Mouse (Mus musculus) urinary bladder, postnatal 14 days (tissue): ENCODE data around the gene Gm45753.
"Not testable (repeated sequence)": the region's sequence is repeated elsewhere in the genome, so short reads cannot be mapped to it uniquely, and the experiment has no call there.

Source experiments
- DNase-seq: peaks from one replicate; pipeline ENCODE4 v3.0.0; 2021; ENCODE audit warnings: low spot score

Gene Gm45753

GRCm38 (mm10) chr8:45308366-45308765 lies at the start of gene Gm45753:
TSS of gene Gm45753 (minus strand) at chr8:45308466.
- DNase-seq = no peak

GRCm38 (mm10) chr8:45355809-45356208 lies 47.5 kb upstream of the Gm45753 start:
- DNase-seq = no peak

DNA sequence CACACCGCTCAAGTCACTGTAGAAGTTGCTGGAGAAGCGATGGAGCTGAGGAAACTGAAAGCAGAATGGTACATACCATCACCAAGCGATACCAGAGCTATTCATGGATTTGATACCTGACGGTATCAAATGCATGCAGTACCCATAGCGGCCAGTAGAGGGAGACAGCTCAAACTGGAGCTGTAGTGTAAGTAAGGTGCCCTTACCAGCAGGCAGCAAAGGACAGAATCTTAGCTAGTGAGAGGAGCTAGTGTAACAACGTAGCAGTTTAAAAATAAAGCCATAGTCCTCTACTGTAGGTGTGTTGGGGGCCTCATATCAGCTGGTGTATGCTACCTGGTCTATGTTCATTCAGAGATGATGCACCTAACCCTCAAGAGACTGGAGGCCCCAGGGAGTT lies 36.8 kb upstream of the Gm45753 start:
- peak; percentile 76 for DNase-seq

DNA sequence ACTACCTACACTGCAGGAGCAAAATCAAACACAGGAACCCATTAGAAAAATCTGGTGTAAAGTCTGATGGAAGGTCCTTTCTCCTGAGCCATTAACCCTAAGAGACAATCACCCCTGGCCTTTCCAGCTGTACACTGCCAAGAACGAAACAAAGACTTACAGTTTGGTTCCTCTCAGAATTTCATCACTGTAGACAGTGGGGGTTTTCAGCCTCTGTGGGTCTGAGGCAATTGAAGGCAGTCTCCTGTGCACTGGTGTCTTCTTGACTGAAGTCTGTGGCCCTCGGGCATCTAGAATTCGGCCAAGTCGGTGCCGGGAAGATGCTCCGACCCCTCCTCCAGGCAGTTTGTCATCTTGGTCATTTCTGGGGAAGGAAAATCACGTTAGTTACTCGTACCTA lies 36.0 kb upstream of the Gm45753 start:
- DNase-seq = no peak

- no peak for DNase-seq
Measured at GRCm38 (mm10) chr8:45341630-45342628, 33.7 kb upstream of the Gm45753 start.

GRCm38 (mm10) chr8:45333493-45333892 lies 25.2 kb upstream of the Gm45753 start:
- peak; percentile 8 for DNase-seq

DNA sequence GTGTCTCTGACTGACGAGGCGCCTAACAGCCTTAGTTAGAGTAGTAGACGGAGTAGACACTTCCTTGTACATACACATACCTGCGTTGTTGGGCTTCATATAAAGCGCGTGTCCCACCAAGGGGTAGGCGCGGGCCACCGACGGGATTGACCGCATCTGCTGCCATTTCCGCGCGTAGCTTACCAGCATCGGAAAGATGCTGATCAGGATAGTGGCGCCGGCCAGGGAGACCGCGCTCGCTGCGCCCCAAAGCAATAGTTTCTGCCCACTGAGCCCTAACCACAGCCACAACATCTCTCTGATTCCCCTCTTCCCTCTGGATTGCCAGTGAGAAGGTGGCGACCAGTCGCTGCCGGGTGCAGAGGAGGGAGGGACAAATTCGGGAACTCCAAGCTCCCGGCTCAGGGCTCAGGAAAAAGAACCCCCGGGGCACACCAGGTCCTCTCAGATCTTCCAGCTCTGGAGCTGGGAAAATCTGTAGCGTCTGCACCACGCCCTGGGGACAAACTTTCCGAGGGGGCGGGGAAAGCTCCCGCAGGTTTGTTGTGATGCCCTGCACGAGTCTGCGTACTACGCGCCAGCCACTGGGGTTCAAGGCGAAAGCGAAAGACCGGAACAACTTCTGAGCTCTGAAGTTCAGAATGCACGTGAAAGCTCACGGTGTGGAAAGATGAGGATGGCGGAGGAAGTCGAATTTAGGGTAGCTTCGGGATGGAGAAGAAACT lies 24.6 kb upstream of the Gm45753 start, which contains the start of gene Cyp4v3:
Gene Cyp4v3 (minus strand): TSS at position 532 of the 725 bp plus-strand sequence.
- peak; percentile 80 for DNase-seq

- no peak for DNase-seq
Measured at GRCm38 (mm10) chr8:45330856-45331255, 22.6 kb upstream of the Gm45753 start.

DNA sequence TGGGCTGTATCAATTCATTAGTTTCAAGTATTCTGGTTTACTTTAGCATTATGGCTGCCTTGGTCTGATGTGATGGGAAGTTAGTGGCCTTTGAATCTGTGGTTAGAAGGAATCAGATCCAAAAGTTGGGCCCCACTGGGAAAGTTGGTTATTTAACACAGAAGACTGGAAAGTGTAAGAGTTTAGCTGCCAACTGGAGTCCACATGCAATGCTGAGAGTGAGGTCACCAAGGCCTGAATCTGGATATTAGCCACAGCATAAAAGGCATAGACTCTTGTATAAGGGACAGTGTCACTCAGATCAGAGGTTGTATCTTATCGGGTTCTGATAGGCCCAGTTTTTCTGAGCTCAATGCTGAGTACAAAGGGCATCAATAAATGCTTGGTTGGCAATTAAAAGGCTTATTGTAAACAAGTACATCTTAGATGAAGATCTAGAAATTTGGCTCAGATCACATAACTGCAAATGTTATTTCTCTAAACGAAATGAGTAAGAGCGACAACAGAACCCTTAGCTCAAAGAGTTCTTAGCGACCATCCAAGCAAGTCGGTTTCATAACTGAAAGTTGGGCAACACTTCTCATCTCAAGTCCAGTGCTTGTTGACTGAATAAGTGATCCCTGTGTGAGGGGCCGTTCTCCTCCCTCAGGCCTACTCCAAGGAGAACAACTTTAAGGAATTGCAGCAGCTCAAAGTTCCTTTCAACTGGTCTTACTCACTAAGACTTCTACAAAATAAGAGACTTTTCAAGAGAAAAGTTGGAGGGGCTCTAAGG lies 21.1 kb upstream of the Gm45753 start:
- DNase-seq = no peak

- DNase-seq = not testable (repeated sequence)
Measured at GRCm38 (mm10) chr8:45327076-45327475, 18.8 kb upstream of the Gm45753 start.

DNA sequence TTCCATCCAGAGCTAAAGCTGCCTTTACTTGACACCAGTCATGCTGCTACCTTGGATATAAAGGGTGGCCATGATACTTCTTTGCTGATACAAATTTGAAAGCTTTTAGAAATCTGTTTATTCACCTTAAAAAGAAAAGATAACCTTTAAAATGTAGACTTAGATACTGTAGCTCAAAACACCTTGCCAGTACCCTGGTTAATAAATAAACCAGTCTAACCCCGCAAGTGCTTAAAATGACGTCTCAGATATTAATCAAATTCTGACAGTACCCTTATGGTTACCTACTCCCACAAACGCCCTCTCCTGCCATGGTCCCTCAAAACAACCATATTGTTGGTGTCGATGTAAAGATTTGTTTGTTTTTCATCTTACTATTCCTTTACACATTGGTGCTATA lies 15.9 kb upstream of the Gm45753 start:
- DNase-seq = no peak

DNA sequence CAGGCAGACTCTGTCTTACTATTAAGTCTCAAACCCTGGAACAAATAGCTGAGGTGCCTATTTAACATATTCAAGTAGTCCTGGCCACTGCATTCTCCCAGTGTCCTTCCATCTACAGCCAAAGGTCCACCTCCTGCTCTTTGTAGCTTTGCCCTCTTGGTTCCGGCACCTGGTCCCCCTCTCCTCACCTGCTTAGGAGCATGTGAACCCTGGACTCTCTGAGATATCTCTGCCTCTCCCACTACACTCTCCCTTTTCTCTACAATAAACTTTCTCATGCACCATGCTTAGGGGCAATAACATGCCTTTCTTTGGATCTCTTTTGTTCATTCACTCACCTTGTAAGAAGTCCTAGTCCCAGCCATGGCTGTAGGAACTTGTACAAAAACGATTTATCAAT lies 13.1 kb upstream of the Gm45753 start:
- no peak for DNase-seq

GRCm38 (mm10) chr8:45320930-45321329 lies 12.7 kb upstream of the Gm45753 start:
- DNase-seq = no peak

- no peak for DNase-seq
Measured at GRCm38 (mm10) chr8:45310967-45311366, 2.7 kb upstream of the Gm45753 start.

DNA sequence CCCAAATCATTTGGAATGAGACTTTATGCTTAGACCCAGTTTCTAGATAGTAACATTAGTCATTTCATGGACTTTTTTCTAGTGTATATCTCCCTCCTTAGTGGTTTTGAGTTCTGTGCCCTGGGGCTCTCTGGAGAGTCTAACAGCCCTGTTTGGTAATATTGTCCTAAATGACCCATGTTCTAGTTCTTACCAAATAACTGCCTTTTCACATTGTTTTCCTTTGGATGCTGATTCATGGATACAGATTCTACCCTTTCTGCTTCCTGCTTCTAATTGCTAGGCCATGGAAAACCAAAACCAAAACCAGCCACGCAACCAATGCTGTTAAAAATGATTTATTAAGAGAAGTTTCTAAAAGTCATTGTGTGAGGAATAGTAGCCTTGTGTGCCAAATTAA lies 2.8 kb downstream of the Gm45753 start:
- DNase-seq = no peak

DNA sequence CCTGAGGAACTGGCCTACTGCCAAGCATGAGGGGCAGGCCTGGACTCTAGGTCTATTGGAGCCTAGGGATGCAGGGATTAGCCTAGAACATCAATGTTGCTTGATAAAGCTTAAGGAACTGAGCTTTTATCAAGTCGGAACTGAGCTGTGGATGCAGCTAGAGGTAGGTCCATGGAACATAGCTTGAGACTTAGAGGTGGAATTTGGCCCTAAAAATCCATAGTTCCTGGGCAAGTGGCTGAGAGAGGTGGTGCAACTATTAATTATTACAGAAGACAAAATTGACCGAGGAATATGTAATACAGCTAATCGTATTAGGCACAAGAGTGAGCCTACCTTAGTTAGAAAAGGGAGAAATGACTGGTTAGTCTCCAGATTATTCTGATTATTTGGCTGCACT lies 3.9 kb downstream of the Gm45753 start:
- no peak for DNase-seq

GRCm38 (mm10) chr8:45302390-45302789 lies 5.9 kb downstream of the Gm45753 start:
- no peak for DNase-seq

- DNase-seq = no peak
Measured at GRCm38 (mm10) chr8:45295276-45295675, 13.0 kb downstream of the Gm45753 start.

DNA sequence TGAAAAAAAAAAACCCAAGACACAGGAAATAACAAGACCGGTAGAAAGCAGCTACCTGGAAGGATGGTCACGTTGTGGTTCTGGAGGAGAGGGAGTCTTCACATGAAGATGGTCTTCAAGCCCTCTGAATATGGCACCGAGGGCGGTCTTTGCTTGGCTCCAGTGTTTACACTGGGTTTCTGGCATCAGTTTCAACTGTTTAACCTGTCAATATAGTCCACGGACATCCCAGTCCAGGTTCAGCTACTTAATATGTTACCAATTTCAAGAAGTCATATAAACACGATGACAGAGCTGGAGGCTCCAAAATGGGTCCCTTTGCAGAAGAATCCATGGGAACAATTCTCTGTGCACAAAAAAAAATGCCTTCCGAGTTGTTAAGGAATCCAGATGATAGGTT lies 13.6 kb downstream of the Gm45753 start, which contains the start of gene Klkb1:
Gene Klkb1 (minus strand): TSS at position 173 of the 400 bp plus-strand sequence.
- no peak for DNase-seq

- no peak for DNase-seq
Measured at GRCm38 (mm10) chr8:45291790-45292189, 16.5 kb downstream of the Gm45753 start.

GRCm38 (mm10) chr8:45281630-45282029 lies 26.6 kb downstream of the Gm45753 start:
- no peak for DNase-seq

- DNase-seq = no peak
Measured at GRCm38 (mm10) chr8:45277453-45277852, 30.8 kb downstream of the Gm45753 start.
